Mouse (Mus musculus) forebrain, embryonic 13.5 days (tissue): Measurements from ENCODE around the gene Mgll. TPM values are rescaled to one million over a fixed set of nuclear protein-coding genes. Genes with fewer than 3 reads are reported as not detected.
A peak's percentile ranks its signal among the peaks of the same experiment; 100 is the strongest.

Source experiments
- ATAC-seq: fragments of 200-750 bp; cut with Nextera tagmentation; 2 replicates; pipeline ENCODE4 v1.8.0; 2017
- H3K27ac ChIP-seq: fragments of 300-500 bp; sonication (generic); 2 replicates; pipeline ENCODE4 v1.5.1; 2015; ENCODE audit warnings: inconsistent platforms, mild to moderate bottlenecking, moderate library complexity
- H3K27me3 ChIP-seq: fragments of 300-500 bp; sonication (generic); 2 replicates; pipeline ENCODE4 v1.6.1; 2015; ENCODE audit warnings: mild to moderate bottlenecking, inconsistent platforms
- H3K36me3 ChIP-seq: fragments of 300-500 bp; sonication (generic); 2 replicates; pipeline ENCODE4 v1.6.1; 2015; ENCODE audit warnings: mild to moderate bottlenecking, inconsistent platforms; ENCODE audit not compliant: poor library complexity, severe bottlenecking
- H3K4me1 ChIP-seq: fragments of 300-500 bp; sonication (generic); 2 replicates; pipeline ENCODE4 v1.6.1; 2015; ENCODE audit warnings: inconsistent platforms
- H3K4me2 ChIP-seq: fragments of 300-500 bp; sonication (generic); 2 replicates; pipeline ENCODE4 v1.6.1; 2015; ENCODE audit warnings: inconsistent platforms, mild to moderate bottlenecking, moderate library complexity
- H3K4me3 ChIP-seq: fragments of 300-500 bp; sonication (generic); 2 replicates; pipeline ENCODE4 v1.5.1; 2015; ENCODE audit warnings: mild to moderate bottlenecking, inconsistent platforms
- H3K9ac ChIP-seq: fragments of 300-500 bp; sonication (generic); 2 replicates; pipeline ENCODE4 v1.6.1; 2015; ENCODE audit warnings: mild to moderate bottlenecking, inconsistent platforms
- H3K9me3 ChIP-seq: fragments of 300-500 bp; sonication (generic); replicated peaks from 2 replicates; pipeline ENCODE4 v1.6.1; 2016; ENCODE audit warnings: inconsistent platforms
- WGBS: fragments of 180-500 bp; shearing (Covaris S2); methylation state at CpG from one replicate; pipeline ENCODE4 v1.1.7; 2015; 5-methylcytosine and 5-hydroxymethylcytosine counted together
- polyA plus RNA-seq: library from polyadenylated mRNA; unstranded; fragments of >200 nt; fragmentation: Nextera tagmentation; extraction: Ambion mirVana; gene quantifications from 2 replicates; pipeline ENCODE4 v1.2.1, GENCODE M21; 2015

Mgll gene
- polyA plus RNA-seq, 1 experiment from 2014 or later = 11.2 TPM

DNA sequence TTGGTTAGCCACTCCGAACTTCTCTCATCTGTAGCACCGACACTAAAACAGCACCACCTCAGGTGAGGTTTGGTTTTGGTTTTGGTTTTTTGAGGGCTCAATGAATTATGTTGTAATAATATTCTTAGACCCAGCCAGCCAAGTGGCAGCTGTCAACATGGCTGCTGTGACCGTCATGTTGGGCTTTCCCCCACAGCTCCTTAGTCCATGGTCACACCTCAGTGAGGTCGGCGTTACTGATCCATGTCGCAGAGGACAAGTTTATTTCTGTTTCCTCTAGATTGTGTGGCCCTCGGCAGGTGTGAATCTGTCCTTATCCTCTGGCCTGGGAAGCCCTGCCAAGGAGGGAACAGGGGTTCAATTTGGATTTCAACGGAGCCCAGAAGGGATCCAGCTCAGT lies 33.9 kb downstream of the Mgll start:
- Histone ChIP-seq H3K36me3 (no peaks in the 10 kb centered on the region), H3K4me1 (peaks cover 36% of the 10 kb centered on the region), H3K9ac (no peak overlapping the region), H3K4me2 (no peak overlapping the region), H3K4me3 (no peak overlapping the region), H3K9me3 (no peaks in the 10 kb centered on the region), H3K27ac (no peak overlapping the region), H3K27me3 (no peaks in the 10 kb centered on the region)
- WGBS = 95% methylated on average over 8 of the region's 8 CpGs
- ATAC-seq = no peak

DNA sequence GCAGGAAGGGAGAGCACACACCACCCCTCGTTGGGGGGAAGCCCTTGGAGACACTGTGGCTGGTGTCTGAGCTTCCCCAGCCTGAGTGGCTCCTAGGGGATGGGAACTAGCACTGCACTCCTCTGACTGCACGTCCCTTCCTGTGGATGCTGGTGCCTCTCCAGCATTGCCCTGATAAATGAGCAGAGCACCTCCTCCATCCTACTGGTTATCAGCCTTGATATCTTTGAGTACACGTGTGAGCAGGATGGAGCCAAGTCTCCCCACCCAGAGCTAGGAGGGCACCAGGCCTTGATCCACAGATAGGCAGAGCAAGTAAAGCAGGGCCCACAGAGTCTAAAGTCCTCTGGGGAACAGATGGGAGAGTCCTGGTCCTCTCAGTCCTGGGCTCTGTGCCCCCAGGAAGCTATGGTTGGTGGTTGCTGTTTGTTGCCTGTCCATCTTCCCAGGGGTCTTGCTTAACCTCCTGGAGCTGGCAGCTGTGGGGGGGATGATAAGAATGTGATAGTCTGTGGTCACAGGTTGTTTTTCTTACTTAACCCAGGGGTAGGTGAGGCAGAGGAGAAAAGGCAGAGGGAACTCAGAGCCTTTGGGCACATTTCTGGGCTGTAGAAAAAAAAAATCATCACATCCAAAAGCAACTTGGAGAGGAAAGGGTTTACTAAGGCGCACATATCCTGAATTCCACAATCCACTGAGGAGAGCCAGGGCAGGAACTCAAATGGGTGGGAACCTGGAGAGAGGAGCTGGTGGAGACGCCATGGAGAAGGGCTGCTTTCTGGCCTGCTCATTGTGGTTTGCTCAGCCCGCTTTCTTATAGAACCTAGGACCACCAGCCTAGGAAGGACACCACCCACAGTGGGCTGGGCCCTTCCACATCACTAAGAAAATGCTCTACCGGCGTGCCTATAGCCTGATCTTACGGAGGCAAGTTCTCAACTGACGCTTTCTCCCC lies 34.6 kb downstream of the Mgll start:
- Histone ChIP-seq H3K9ac (no peak overlapping the region), H3K4me2 (no peak overlapping the region), H3K27ac (peak overlapping the region; percentile 77; the same call in 1 of the 2 replicates), H3K4me3 (no peak overlapping the region), H3K27me3 (no peaks in the 10 kb centered on the region), H3K4me1 (peaks cover 29% of the 10 kb centered on the region), H3K36me3 (no peaks in the 10 kb centered on the region), H3K9me3 (no peaks in the 10 kb centered on the region)
- ATAC-seq = no peak
- whole genome bisulfite sequencing = 85% methylated on average over 10 of the region's 10 CpGs

DNA sequence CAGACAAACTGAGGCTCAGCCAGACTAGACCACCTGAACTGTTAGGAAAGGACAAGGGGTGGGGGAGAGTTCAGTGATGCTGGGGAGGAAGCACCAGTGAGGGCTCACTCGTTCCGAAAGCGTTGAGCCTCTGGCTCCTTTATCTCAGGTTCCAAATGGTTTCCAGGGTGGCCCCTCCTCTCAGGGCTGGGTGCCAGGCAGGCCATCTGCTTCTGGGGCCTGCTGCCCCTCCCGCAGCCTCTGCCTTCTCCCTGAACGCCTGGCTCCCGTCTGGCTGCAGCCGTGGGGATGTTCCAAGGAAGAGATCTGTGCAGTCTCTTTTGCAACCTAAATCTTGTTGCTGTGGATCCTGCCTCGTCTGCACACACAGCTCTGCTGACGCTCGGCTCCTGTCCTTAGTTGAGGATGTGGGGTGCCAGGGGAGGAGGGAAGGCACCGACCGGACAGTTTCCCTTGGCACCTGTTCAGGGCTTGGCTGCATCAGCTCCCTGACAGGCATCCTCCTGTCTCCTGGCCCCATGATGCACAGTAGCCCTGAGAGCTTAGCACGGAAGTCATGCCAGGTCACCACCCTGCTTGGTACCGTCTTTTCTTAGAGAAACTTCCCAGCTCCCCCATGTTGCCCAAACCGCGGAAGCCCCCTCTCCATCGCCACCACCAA lies 35.7 kb downstream of the Mgll start:
- no peak overlapping the region for H3K4me3 ChIP-seq
- no peaks in the 10 kb centered on the region for H3K36me3 ChIP-seq
- H3K4me2 ChIP-seq = peak overlapping the region; percentile 32
- WGBS = 53% methylated on average over 17 of the region's 17 CpGs
- no peak overlapping the region for H3K9ac ChIP-seq
- no peaks in the 10 kb centered on the region for H3K9me3 ChIP-seq
- ATAC-seq = peak; percentile 86
- peaks cover 29% of the 10 kb centered on the region for H3K4me1 ChIP-seq
- H3K27me3 ChIP-seq = no peaks in the 10 kb centered on the region
- H3K27ac ChIP-seq = peak overlapping the region; percentile 77

DNA sequence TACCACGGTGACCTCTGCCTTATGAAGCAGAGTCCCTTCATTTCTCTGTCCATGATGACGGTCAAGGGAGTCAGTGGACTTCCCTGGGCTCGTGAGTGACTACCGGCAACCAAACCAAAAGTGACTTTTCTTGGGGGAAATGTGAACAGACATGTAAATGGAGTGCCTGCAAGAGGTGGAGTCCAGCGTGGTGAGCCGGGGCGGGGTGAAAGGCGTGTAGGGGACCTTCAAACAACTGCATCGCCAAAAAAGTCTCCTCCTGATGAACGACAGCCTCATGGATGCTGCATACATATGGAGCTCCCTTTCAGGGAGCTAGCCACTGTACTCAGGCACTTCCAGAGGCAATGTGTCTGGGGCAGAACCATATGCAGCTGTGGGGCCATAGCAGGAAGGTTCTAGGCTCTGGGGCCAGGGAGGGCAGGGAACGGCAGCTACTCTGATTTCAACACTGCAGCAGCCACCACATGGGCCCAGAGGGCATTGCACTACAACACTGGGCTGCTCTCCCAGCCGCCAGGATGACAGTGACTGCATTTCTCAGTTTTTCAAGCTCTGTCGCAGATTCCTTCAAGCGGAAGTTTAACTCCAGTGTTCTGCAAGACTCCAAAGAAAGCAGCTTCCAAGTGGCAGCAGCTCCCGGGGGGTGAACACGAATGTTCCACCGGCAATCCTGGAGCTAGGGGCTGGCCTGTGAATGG lies 36.9 kb downstream of the Mgll start:
- 66% methylated on average over 17 of the region's 17 CpGs for WGBS
- no peak overlapping the region for H3K9ac ChIP-seq
- H3K9me3 ChIP-seq = no peaks in the 10 kb centered on the region
- no peak overlapping the region for H3K4me3 ChIP-seq
- H3K27ac ChIP-seq = peak overlapping the region; percentile 77
- H3K36me3 ChIP-seq = no peaks in the 10 kb centered on the region
- no peaks in the 10 kb centered on the region for H3K27me3 ChIP-seq
- peaks cover 30% of the 10 kb centered on the region for H3K4me1 ChIP-seq
- H3K4me2 ChIP-seq = no peak overlapping the region
- ATAC-seq = no peak

DNA sequence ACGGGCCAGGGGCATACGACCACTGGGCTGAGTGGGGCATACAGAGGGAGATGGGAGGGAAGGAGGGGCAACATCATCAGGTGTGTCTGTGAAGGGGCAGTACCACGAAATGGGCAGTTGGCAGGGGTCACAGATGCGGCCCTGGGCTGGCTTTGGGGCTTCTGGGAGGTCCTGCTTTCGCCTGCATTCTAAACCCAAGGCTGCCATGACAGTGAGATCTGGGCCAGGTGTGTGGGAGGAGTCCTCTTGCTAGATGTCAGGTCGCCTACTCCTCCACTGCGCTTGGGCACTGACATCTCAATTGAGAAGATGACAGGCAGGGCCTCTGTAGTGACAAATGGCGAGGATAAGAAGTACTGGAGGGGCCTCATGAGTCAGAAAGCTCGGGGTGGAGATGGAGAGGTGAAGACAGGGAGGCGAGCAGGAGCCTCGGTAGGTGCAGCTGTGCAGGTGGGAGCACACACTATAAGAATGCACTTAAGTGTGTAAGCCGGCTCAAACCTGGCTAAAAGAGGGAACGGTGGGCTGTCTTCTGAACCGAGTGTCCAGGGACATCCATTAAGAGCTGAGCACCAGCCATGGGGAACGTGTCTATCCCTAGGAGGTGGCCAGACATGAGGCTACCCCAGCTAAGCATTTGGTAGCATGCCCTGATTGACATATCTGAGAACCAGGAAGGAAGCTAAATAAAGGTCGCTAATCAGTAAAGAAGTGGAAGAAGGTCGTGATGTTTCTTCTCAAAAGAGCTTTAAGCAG lies 37.6 kb downstream of the Mgll start:
- no peak for ATAC-seq
- Histone ChIP-seq H3K4me1 (peaks cover 33% of the 10 kb centered on the region), H3K4me2 (no peak overlapping the region), H3K36me3 (no peaks in the 10 kb centered on the region), H3K27ac (no peak overlapping the region), H3K9ac (no peak overlapping the region), H3K4me3 (no peak overlapping the region), H3K27me3 (no peaks in the 10 kb centered on the region), H3K9me3 (no peaks in the 10 kb centered on the region)
- 82% methylated on average over 17 of the region's 17 CpGs for WGBS

DNA sequence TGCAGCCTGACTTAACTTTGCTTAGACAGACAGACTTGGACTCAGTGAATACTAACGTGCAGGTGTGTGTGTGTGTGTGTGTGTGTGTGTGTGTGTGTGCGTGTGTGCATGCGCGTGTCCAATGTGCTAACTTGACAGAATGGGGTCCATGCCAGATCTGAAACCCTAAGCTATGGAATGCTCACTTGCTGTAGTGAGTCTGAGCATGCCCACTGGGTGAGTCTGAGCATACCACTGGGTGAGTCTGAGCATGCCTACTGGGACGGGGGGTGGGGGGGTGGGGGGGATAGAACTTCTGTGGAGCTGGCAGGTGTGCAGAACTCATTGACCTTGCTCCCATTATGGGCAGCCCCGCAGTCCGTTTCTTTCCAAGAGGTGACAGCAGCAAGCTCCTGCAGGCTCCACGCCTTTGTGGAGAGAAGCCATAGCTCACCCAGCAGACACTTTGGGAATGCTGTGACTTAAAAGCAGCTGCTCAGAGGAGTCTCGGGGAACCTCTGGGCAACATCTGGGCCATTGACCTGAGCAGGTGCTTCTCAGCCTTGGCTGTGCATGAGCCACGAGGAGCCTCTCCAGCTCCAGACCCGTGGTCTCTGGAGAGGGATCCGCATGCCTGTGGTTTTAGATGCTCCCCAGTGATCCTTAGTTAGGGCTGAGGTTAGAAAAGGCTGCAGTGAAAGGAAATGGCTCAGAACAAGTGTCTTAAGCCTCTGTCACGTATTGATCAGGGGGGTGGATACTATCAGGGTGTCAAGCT lies 38.4 kb downstream of the Mgll start:
- ATAC-seq = no peak
- H3K4me2 ChIP-seq = no peak overlapping the region
- no peak overlapping the region for H3K4me3 ChIP-seq
- H3K9ac ChIP-seq = no peak overlapping the region
- 81% methylated on average over 13 of the region's 13 CpGs for WGBS
- no peaks in the 10 kb centered on the region for H3K36me3 ChIP-seq
- no peak overlapping the region for H3K27ac ChIP-seq
- H3K9me3 ChIP-seq = no peaks in the 10 kb centered on the region
- peaks cover 33% of the 10 kb centered on the region for H3K4me1 ChIP-seq
- H3K27me3 ChIP-seq = no peaks in the 10 kb centered on the region

DNA sequence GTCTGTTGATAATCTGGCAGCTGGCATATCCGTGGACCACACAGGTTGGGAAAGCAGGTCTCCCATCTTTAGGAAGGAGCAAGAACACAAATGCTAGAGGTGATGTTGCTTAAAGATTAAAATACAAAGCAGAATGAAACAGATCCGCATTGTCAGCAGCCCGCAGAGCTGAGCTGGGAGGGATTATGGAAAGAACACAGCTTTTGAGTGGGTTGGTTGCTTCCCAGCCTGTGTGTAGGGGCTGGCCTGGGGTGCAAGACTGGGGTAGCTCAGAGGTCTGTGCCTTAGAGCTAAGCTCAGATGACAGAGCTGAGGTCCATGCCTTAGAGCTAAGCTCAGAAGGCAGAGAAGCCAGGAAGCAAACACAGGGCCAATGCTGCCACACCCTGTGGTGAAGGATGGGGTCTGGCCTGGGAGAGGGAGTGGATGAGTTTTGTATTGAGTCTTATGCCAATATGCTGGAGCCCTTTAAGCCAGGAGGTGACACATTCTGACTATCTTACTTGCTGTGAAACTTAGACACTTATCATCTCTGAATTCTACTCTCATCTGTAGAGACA lies 39.4 kb downstream of the Mgll start:
- H3K4me3 ChIP-seq = no peak overlapping the region
- no peak for ATAC-seq
- no peak overlapping the region for H3K9ac ChIP-seq
- no peak overlapping the region for H3K27ac ChIP-seq
- H3K4me2 ChIP-seq = no peak overlapping the region
- no peaks in the 10 kb centered on the region for H3K27me3 ChIP-seq
- H3K9me3 ChIP-seq = no peaks in the 10 kb centered on the region
- H3K36me3 ChIP-seq = no peaks in the 10 kb centered on the region
- H3K4me1 ChIP-seq = peaks cover 33% of the 10 kb centered on the region
- WGBS = 81% methylated on average over 3 of the region's 3 CpGs

DNA sequence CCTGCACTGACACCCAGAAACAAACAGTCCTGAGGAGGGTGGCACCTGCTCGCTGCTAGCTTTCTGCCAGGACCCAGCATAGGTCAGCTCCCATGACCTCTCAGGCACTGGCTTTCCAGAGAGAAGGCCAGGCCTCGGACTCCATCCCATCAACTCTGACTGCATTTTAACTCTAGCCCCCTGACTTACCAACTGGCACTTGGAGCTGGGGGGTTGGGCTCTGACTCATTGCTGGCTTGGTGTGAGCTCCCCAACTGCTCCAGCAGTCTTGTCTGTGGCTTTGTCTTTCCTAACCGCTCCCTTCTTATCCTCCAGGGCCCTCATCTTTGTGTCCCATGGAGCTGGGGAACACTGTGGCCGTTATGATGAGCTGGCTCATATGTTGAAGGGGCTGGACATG lies 40.1 kb downstream of the Mgll start:
- ATAC-seq = no peak
- Histone ChIP-seq H3K27me3 (no peaks in the 10 kb centered on the region), H3K27ac (no peak overlapping the region), H3K4me3 (no peak overlapping the region), H3K36me3 (no peaks in the 10 kb centered on the region), H3K9ac (no peak overlapping the region), H3K9me3 (no peaks in the 10 kb centered on the region), H3K4me2 (no peak overlapping the region), H3K4me1 (peaks cover 33% of the 10 kb centered on the region)
- 75% methylated on average over 4 of the region's 4 CpGs for WGBS

DNA sequence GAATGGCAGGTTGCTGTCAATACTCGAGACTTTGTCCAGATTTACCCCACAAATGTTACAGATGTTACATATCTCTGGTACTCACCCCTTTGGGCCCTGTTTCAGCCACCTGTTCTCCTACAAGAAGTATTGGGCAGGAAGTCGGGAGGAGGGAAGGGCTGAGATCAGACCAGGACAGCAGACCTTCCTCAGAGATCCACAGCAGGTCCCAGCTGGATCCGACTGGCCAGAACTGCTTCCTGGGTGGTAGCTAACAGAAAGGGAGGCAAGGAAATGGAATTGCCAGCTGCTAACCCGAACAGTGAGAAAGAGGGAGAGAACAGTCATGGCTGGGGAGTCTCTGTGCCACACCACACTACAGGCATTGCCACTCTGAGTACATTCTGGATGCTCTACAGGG lies 43.5 kb downstream of the Mgll start:
- ATAC-seq = no peak
- no peaks in the 10 kb centered on the region for H3K36me3 ChIP-seq
- H3K27me3 ChIP-seq = no peaks in the 10 kb centered on the region
- no peaks in the 10 kb centered on the region for H3K9me3 ChIP-seq
- no peak overlapping the region for H3K9ac ChIP-seq
- H3K4me3 ChIP-seq = no peak overlapping the region
- no peak overlapping the region for H3K4me2 ChIP-seq
- peaks cover 17% of the 10 kb centered on the region for H3K4me1 ChIP-seq
- WGBS = 75% methylated on average over 4 of the region's 4 CpGs
- H3K27ac ChIP-seq = no peak overlapping the region

DNA sequence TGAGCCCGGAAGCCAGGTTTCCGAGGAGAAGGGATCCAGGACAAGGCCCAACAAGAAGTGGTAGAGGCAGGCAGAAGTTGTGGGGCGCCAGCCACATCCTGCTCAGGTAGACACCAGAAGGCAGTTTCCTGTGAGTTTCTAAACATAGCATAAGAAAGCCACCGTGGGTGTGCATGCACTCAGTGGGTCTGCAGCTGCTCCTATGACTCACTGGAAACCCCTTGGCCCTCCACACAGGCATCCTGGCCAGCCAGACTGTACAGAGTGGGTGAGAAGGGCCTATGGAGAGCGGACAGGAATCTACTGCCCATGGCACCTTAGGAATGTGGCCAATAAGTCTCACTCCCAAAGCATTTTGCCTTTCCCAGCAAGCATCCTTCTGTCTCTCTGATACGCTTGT lies 45.5 kb downstream of the Mgll start:
- no peak overlapping the region for H3K27ac ChIP-seq
- WGBS = 81% methylated on average over 6 of the region's 6 CpGs
- ATAC-seq = no peak

More for the DNA sequence above, 45.5 kb downstream of the Mgll start:
- Histone ChIP-seq H3K9me3 (no peaks in the 10 kb centered on the region), H3K4me2 (no peak overlapping the region), H3K36me3 (no peaks in the 10 kb centered on the region), H3K4me3 (no peak overlapping the region), H3K27me3 (no peaks in the 10 kb centered on the region), H3K9ac (no peak overlapping the region), H3K4me1 (peaks cover 17% of the 10 kb centered on the region)
